Mouse (Mus musculus): ENCODE data around the gene Htr5b.

- TF ChIP-seq POLR2A (IDR thresholded peaks at IDR 0.05; ENCODE audit: extremely low read depth, insufficient read depth, low read length), result no peak
- TF ChIP-seq CTCF (IDR thresholded peaks at IDR 0.05; ENCODE audit: low read depth, low read length), result no peak
Measured at GRCm38 (mm10) chr1:121510420-121511140, 17.7 kb downstream of the Htr5b start.

Measured in liver, adult 2 months (tissue).